8 mouse cellular contexts compared by ENCODE assay signal in genomic region chr13:28884191-28884820, GRCm38 (mm10).
A peak's percentile ranks its signal among the peaks of the same experiment; 100 is the strongest.
DNase-seq lines count a peak whose midpoint lies in the region; ATAC-seq and TF ChIP-seq lines count a peak whose summit lies in the region.

No protein-coding gene starts in this region.

- TF ChIP-seq CTCF in bone marrow macrophage, adult 2 months (IDR thresholded peaks at IDR 0.05; ENCODE audit: low read depth, low read length), result no peak
- no peak for TF ChIP-seq CTCF in stomach, postnatal 0 days (IDR thresholded peaks at IDR 0.05; ENCODE audit: low read depth)

- H3K36me3 ChIP-seq in heart, embryonic 12.5 days, result no peaks in the 10 kb centered on the region
- no peaks in the 10 kb centered on the region for H3K36me3 ChIP-seq in stomach, postnatal 0 days (ENCODE audit: control insufficient read depth, insufficient read depth, low read length)

- intact Hi-C loops in left cerebral cortex, postnatal 36 days (cut with DNase I), result no loop called here

- H3K4me2 ChIP-seq in heart, embryonic 12.5 days, result peak overlapping the region; percentile 71
- peak overlapping the region; percentile 65 for H3K4me2 ChIP-seq in stomach, postnatal 0 days (replicated peaks; ENCODE audit: low read depth)

- H3K4me3 ChIP-seq in bone marrow macrophage, adult 2 months (ENCODE audit: insufficient read depth, low read length), result peak overlapping the region; percentile 52
- peak overlapping the region; percentile 52 for H3K4me3 ChIP-seq in heart, embryonic 12.5 days
- H3K4me3 ChIP-seq in stomach, postnatal 0 days (ENCODE audit: low read depth, low read length), result peak overlapping the region; percentile 54

- H3K4me1 ChIP-seq in bone marrow macrophage, adult 2 months (ENCODE audit: control insufficient read depth, insufficient read depth, low read length), result peaks cover 4% of the 10 kb centered on the region; the same call in 1 of the 2 replicates
- H3K4me1 ChIP-seq in heart, embryonic 12.5 days (replicated peaks), result peaks cover 9% of the 10 kb centered on the region; the same call in 1 of the 2 replicates
- H3K4me1 ChIP-seq in stomach, postnatal 0 days (replicated peaks; ENCODE audit: control insufficient read depth, insufficient read depth), result 0 out of 2 replicates have a peak, but pooled peaks cover 2% of the 10 kb centered on the region

- TF ChIP-seq EP300 in stomach, postnatal 0 days (optimal IDR thresholded peaks at IDR 0.05), result no peak

- H3K9me3 ChIP-seq in heart, embryonic 12.5 days (replicated peaks), result no peaks in the 10 kb centered on the region
- no peaks in the 10 kb centered on the region for H3K9me3 ChIP-seq in stomach, postnatal 0 days (ENCODE audit: control insufficient read depth, low read length)

- 1% methylated on average over 26 of the region's 26 CpGs for WGBS in heart, embryonic 12.5 days
- WGBS in stomach, postnatal 0 days, result 1% methylated on average over 26 of the region's 26 CpGs

- no peak overlapping the region for H3K27ac ChIP-seq in bone marrow macrophage, adult 2 months (ENCODE audit: insufficient read depth, low read depth, low read length)
- H3K27ac ChIP-seq in heart, embryonic 12.5 days (ENCODE audit: poor library complexity, severe bottlenecking), result no peak overlapping the region
- no peak overlapping the region for H3K27ac ChIP-seq in stomach, postnatal 0 days (replicated peaks)

- H3K27me3 ChIP-seq in heart, embryonic 12.5 days (replicated peaks), result peaks cover 37% of the 10 kb centered on the region
- no peaks in the 10 kb centered on the region for H3K27me3 ChIP-seq in stomach, postnatal 0 days (ENCODE audit: control insufficient read depth, insufficient read depth, low read length)

- no peak for TF ChIP-seq POLR2A in bone marrow macrophage, adult 2 months (IDR thresholded peaks at IDR 0.05; ENCODE audit: borderline replicate concordance, low read depth, low read length)

- peak; percentile 15 for DNase-seq in adrenal gland, postnatal 14 days
- no peak for DNase-seq in adrenal gland, postnatal 4 days (ENCODE audit: low spot score in 2 of 2)
- peak; percentile 25 for DNase-seq in kidney, postnatal 14 days
- peak; percentile 18 for DNase-seq in stomach, postnatal 0 days (ENCODE audit: low spot score)
- no peak for DNase-seq in left cerebral cortex, postnatal 36 days (ENCODE audit: low spot score in 2 of 2)

- peak overlapping the region; percentile 65 for H3K9ac ChIP-seq in heart, embryonic 12.5 days
- H3K9ac ChIP-seq in stomach, postnatal 0 days (ENCODE audit: low read length), result peak overlapping the region; percentile 43

- ATAC-seq in heart, embryonic 12.5 days (ENCODE audit: insufficient number of reproducible peaks, low FRiP score), result no peak
- peak; percentile 34; the same call in 1 of the 2 replicates for ATAC-seq in megakaryocyte, adult 5-6 weeks (ENCODE audit: poor library complexity, severe bottlenecking)
- ATAC-seq in stomach, postnatal 0 days (ENCODE audit: low FRiP score, low TSS enrichment), result no peak

Comparison
In these comparisons a context has a peak if more than half of its experiments do, and no peak if none do; other contexts are left out.
1. DNase-seq: peak in adrenal gland, postnatal 14 days (single experiment), kidney, postnatal 14 days (single experiment) and stomach, postnatal 0 days (single experiment); none in adrenal gland, postnatal 4 days (0 of 2) and left cerebral cortex, postnatal 36 days (0 of 2).
2. Peak in every context shown above with its lines, with median percentiles within 50 percentile points of each other: H3K4me3 ChIP-seq.